Mouse (Mus musculus) forebrain, embryonic 12.5 days (tissue): Measurements from ENCODE around the gene Sall1. TPM values are rescaled to one million over a fixed set of nuclear protein-coding genes. Genes with fewer than 3 reads are reported as not detected.

Experiments
- ATAC-seq: fragments of 200-750 bp; cut with Nextera tagmentation; 2 replicates; pipeline ENCODE4 v1.8.0; 2017; ENCODE audit warnings: moderate TSS enrichment; ENCODE audit not compliant: low FRiP score
- H3K27ac ChIP-seq: fragments of 300-500 bp; sonication (generic); 2 replicates; pipeline ENCODE4 v1.5.1; 2016; ENCODE audit warnings: mild to moderate bottlenecking
- H3K27me3 ChIP-seq: fragments of 300-500 bp; sonication (generic); 2 replicates; pipeline ENCODE4 v1.6.1; 2016; ENCODE audit warnings: mild to moderate bottlenecking
- H3K36me3 ChIP-seq: fragments of 300-500 bp; sonication (generic); replicated peaks from 2 replicates; pipeline ENCODE4 v1.6.1; 2016; ENCODE audit warnings: mild to moderate bottlenecking
- H3K4me1 ChIP-seq: fragments of 300-500 bp; sonication (generic); 2 replicates; pipeline ENCODE4 v1.6.1; 2016
- H3K4me2 ChIP-seq: fragments of 300-500 bp; sonication (generic); 2 replicates; pipeline ENCODE4 v1.6.1; 2016; ENCODE audit warnings: mild to moderate bottlenecking, moderate library complexity
- H3K4me3 ChIP-seq: fragments of 300-500 bp; sonication (generic); replicated peaks from 2 replicates; pipeline ENCODE4 v1.5.1; 2016; ENCODE audit warnings: mild to moderate bottlenecking
- H3K9ac ChIP-seq: fragments of 300-500 bp; sonication (generic); 2 replicates; pipeline ENCODE4 v1.6.1; 2016; ENCODE audit warnings: mild to moderate bottlenecking
- H3K9me3 ChIP-seq: fragments of 300-500 bp; sonication (generic); 2 replicates; pipeline ENCODE4 v1.6.1; 2016
- WGBS: fragments of 180-500 bp; shearing (Covaris S2); methylation state at CpG from one replicate; pipeline ENCODE4 v1.1.7; 2016; 5-methylcytosine and 5-hydroxymethylcytosine counted together
- polyA plus RNA-seq: library from polyadenylated mRNA; unstranded; fragments of >200 nt; fragmentation: Nextera tagmentation; extraction: Ambion mirVana; gene quantifications from 2 replicates; pipeline ENCODE4 v1.2.1, GENCODE M21; 2016

The Sall1 gene
- polyA plus RNA-seq, 1 experiment from 2014 or later, result 26.6 TPM

DNA sequence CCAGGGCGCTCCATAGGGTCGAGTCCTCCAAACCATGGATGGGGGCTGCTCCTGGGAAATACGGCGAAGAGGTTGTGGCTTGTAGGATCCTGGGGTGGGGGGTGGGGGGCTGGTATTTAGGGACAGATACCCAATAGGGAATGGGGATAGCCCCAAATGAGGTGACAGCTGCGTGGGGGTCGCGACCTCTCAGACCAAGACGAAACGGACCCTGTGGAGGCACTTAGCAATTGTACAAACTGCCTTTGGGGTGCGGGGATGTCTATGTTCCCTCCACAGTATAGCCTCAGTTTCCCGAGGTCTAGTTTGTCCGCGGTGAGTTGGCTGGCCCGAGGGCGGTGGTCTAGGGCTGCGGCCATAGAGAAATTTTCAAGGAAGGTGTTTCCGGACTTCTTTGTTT lies 1.8 kb upstream of the Sall1 start:
- H3K27me3 ChIP-seq, result peaks cover 51% of the 10 kb centered on the region
- H3K27ac ChIP-seq, result peak overlapping the region; percentile 94
- peak overlapping the region; percentile 78 for H3K4me2 ChIP-seq
- under 1% methylated on average over 17 of the region's 17 CpGs for WGBS
- peak overlapping the region; percentile 97 for H3K9ac ChIP-seq
- no peaks in the 10 kb centered on the region for H3K9me3 ChIP-seq
- peak overlapping the region; percentile 58 for H3K4me3 ChIP-seq
- ATAC-seq, result no peak
- peaks cover 50% of the 10 kb centered on the region for H3K4me1 ChIP-seq
- H3K36me3 ChIP-seq, result no peaks in the 10 kb centered on the region

DNA sequence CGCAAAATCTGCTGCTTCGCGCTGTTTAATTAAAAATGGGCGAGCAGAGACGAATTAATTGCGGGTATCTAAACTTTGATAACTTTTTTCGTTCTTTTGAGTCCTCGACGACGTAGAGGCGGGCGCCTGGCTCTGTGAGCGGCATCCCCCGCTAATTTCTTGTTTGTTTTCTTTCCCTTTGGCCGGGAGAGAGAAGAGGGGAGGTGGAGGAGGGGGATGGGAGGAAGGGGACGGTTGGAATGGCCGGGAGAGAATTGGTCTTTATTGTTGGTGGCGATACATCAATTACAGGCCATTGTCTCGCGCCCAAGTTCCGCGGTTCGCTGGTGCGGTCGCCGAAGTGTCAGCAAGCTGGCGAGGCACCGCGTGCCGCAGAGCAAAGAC lies 1.2 kb upstream of the Sall1 start:
- under 1% methylated on average over 30 of the region's 30 CpGs for WGBS
- no peaks in the 10 kb centered on the region for H3K36me3 ChIP-seq
- peaks cover 53% of the 10 kb centered on the region for H3K4me1 ChIP-seq
- peak overlapping the region; percentile 94 for H3K27ac ChIP-seq
- H3K27me3 ChIP-seq, result peaks cover 51% of the 10 kb centered on the region
- H3K4me2 ChIP-seq, result peak overlapping the region; percentile 78
- H3K9me3 ChIP-seq, result no peaks in the 10 kb centered on the region
- peak overlapping the region; percentile 97 for H3K9ac ChIP-seq
- no peak for ATAC-seq
- peak overlapping the region; percentile 58 for H3K4me3 ChIP-seq

DNA sequence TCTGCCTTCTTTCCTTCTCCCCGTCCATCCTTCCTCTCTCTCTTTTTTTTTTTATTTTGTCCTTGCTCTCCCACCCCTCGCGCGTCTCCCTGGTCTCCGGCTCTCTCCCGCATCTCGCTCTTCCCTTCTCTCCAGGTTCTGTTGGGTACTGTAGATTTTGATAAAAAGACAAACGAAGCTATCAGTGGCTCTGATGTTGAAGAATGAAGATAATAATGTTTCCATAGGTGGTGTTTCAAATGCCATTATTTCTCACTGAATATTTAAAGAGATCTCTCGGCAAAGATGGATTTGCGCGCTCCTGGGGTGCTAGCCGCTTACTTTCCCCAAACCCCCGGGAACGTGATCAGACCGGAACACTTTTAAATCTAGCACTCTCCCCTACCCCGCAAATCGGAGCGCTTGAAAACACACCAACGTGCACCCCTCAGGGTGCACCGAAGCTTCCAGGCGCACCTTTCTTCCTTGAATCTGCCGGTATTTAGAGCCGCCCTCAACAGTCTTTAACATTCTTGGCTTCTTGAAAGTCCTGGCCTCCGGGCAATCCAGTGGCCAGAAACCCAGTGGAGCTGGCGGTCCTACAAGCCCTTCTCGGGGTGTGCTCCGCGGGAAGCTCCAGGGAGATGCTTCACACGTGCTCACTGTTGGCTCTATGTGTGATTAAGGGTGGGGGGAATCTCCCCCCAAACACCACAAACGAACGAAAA lies 702 bp upstream of the Sall1 start:
- H3K4me3 ChIP-seq, result peak overlapping the region; percentile 58
- peak overlapping the region; percentile 97 for H3K9ac ChIP-seq
- H3K4me2 ChIP-seq, result peak overlapping the region; percentile 78
- H3K4me1 ChIP-seq, result peaks cover 53% of the 10 kb centered on the region
- H3K36me3 ChIP-seq, result no peaks in the 10 kb centered on the region
- H3K9me3 ChIP-seq, result no peaks in the 10 kb centered on the region
- under 1% methylated on average over 31 of the region's 31 CpGs for WGBS
- H3K27ac ChIP-seq, result peak overlapping the region; percentile 94
- ATAC-seq, result no peak
- H3K27me3 ChIP-seq, result peaks cover 51% of the 10 kb centered on the region

DNA sequence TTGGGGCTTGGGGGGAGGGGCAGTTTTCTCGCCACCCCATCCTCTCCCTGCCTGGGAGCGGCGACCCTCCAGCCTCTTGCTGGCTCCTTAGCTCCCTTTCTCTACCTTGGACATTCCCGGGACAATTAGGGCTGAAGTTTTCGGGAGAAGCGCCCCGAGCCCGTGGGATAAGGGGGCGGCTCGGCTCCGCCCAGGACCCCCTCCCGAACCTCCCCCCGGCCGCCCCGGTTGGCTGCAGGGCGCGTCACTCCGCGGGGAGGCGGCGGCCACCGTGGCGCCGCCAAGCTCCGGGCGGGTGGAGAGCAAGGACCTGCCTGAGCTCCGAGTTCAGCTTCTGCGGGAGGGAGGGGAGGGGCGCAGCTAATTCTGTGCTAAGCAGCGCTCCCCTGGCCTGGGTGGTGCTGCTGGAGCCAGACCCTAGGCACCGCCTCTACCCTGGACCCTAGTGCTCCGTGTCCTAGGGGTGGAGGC lies 556 bp downstream of the Sall1 start:
- ATAC-seq, result peak; percentile 80
- Histone ChIP-seq H3K9ac (peak overlapping the region; percentile 97), H3K9me3 (no peaks in the 10 kb centered on the region), H3K36me3 (no peaks in the 10 kb centered on the region), H3K4me3 (peak overlapping the region; percentile 58), H3K27ac (peak overlapping the region; percentile 94), H3K4me2 (peak overlapping the region; percentile 78), H3K4me1 (peaks cover 57% of the 10 kb centered on the region), H3K27me3 (peaks cover 41% of the 10 kb centered on the region)
- WGBS, result 1% methylated on average over 32 of the region's 32 CpGs

DNA sequence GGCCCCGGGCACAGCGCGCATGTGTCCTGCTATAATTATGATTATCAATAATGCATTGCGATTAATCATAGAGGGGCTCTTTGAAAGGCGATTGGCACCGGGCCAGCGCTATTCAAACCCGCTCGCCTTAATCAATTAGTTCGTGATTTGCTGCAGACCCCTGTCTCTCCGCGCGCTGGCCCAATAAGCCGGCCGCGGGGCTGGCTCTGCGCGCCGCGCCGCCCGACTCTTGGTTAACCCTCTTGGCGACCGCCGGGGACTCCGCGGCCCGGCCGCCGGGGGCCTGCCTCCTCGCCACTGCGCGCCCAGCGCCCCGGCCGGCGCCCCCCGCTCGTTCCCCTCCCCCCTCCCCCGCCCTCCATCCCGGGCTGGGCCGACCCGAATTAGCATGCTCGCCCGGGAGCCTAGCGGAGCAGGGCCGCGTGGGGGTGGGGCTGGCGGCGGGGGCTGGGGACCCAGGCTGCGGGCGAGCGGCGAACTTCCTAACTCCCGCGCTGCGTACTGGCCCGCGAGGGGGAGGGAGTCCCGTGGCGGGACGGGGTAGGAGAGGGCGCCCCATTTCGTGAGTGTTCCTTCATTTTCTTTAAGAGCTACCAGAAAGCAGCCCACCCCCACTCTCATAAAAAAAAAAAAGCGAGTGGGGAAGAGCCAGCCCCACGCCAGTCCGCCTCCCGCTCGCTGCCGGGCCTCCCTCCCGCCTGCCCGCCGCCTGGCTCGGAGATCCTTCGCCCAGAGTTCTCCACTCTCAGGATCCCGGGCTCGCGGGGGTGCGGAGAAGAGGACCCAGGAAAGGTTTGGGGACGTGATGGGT lies 1.2 kb downstream of the Sall1 start:
- 1% methylated on average over 61 of the region's 80 CpGs for WGBS
- no peaks in the 10 kb centered on the region for H3K36me3 ChIP-seq
- peak overlapping the region; percentile 94 for H3K27ac ChIP-seq
- no peaks in the 10 kb centered on the region for H3K9me3 ChIP-seq
- peak; percentile 82 for ATAC-seq
- H3K9ac ChIP-seq, result peak overlapping the region; percentile 97
- peak overlapping the region; percentile 78 for H3K4me2 ChIP-seq
- H3K27me3 ChIP-seq, result peaks cover 35% of the 10 kb centered on the region
- H3K4me3 ChIP-seq, result peak overlapping the region; percentile 58
- H3K4me1 ChIP-seq, result peaks cover 63% of the 10 kb centered on the region

DNA sequence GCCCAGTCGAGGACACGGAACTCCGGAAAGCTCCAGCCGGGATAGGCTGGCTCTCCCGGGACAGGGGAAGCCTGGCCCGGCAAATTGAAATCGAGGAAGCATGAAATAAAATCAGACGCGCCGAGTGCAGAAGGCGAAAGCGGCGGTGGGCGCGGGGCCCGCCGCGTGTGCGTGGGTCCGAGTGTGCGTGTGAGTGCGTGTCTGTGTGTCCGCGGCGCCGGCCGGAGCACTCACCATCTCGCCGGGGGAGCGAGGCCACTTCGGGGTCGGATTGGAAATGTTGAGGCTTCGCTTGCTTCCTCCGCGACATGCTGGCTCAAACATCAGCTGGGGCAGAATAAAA lies 1.9 kb downstream of the Sall1 start:
- Histone ChIP-seq H3K27ac (peak overlapping the region; percentile 94), H3K4me2 (peak overlapping the region; percentile 78), H3K4me3 (peak overlapping the region; percentile 58), H3K36me3 (no peaks in the 10 kb centered on the region), H3K4me1 (peaks cover 64% of the 10 kb centered on the region), H3K9me3 (no peaks in the 10 kb centered on the region), H3K27me3 (peaks cover 28% of the 10 kb centered on the region; the same call in 1 of the 2 replicates), H3K9ac (peak overlapping the region; percentile 97)
- WGBS, result under 1% methylated on average over 35 of the region's 35 CpGs
- ATAC-seq, result no peak

DNA sequence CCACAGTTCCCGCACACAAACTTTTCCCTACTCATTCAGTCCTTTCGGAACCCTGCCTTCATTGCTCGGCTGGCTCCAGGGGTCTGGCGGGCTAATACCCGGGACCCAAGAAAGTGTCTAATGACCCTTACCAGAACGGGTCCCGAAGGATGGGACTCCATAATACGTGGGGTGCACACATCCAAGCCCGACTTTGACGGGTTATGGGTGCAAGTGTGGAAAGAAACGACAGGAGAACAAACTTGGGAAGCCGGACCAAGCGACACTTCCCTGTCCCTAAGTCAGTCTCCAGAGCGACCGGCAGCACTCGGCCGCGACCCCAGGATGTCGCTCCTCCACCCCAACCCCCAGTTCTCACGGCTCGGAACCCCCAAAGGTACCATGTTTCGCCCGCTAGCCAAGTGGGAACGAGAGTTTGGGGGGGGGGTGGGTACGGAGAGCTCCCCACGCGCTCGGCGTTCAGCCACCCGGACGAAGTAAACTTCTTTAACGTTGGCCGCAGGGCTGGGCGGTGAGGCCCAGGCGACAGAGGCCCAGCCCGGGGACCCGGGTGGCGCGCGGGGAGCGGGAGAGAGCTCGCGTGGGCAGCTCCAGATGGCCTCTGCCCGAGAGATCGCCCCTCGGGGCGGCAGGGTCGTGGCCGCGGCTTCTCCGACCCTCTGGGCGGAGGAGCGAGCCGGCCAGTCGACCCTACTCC lies 2.4 kb downstream of the Sall1 start:
- peak overlapping the region; percentile 97 for H3K9ac ChIP-seq
- H3K36me3 ChIP-seq, result no peaks in the 10 kb centered on the region
- no peaks in the 10 kb centered on the region for H3K9me3 ChIP-seq
- peaks cover 23% of the 10 kb centered on the region; the same call in 1 of the 2 replicates for H3K27me3 ChIP-seq
- WGBS, result under 1% methylated on average over 55 of the region's 55 CpGs
- peak overlapping the region; percentile 58 for H3K4me3 ChIP-seq
- peak overlapping the region; percentile 94 for H3K27ac ChIP-seq
- peaks cover 64% of the 10 kb centered on the region for H3K4me1 ChIP-seq
- ATAC-seq, result no peak
- peak overlapping the region; percentile 78 for H3K4me2 ChIP-seq

DNA sequence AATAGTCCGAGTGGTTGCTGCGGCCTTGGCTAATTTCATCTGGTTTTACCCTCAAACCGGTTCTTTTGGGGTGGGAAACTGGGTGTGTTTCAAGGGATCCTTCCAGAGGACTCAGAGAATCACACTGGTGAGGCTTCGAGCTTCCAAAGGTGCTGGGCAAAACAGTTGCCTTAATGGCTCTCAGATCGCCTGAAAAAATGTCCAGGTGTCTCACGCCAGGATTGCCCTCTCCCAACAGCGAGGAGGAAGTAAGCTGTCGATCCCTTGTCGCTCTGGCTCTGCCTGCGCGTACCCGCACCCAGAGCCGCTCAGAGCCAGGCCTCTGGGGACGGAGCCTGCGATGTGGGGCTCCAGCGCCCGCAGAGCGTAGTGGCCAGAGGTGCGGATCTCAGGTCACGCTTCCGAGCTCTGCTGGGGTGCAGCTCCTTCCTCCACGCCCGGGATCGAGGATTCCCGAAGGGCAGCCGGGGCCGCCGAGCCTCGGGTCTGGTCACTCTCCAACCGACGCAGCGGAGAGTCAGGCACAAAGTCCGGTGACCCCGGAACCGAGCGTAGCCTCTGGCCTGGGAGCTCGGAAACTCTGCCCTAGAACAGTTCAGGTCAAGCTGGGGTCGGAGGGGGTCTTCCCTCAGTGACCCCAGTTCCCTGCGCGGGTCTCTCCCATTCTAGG lies 3.1 kb downstream of the Sall1 start:
- WGBS, result under 1% methylated on average over 40 of the region's 40 CpGs
- Histone ChIP-seq H3K27me3 (peaks cover 16% of the 10 kb centered on the region; the same call in 1 of the 2 replicates), H3K4me1 (peaks cover 63% of the 10 kb centered on the region), H3K4me2 (peak overlapping the region; percentile 78), H3K27ac (peak overlapping the region; percentile 94), H3K9me3 (no peaks in the 10 kb centered on the region), H3K4me3 (peak overlapping the region; percentile 58), H3K9ac (peak overlapping the region; percentile 97), H3K36me3 (no peaks in the 10 kb centered on the region)
- ATAC-seq, result no peak

DNA sequence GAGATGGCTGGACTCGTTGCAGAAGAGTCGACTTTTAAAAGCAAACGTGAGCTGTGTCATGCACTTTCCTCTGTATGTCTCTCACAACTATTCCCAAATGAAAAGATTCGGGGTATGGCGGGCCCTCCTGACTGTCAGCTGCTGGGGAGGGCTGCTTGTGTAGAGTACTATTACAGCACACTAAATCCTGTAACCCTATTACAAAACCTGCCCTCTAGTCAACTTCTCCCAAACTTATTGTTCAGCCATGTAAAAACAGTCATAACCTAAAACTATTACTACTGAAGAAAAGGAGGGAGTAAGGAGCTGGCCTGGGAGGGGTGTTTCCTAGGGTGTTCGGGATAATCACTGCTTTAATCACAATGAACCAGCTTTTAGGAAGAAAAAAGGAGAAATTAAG lies 4.1 kb downstream of the Sall1 start:
- 0 out of 2 replicates have a peak, but pooled peaks cover 7% of the 10 kb centered on the region for H3K27me3 ChIP-seq
- no peaks in the 10 kb centered on the region for H3K36me3 ChIP-seq
- peak overlapping the region; percentile 78 for H3K4me2 ChIP-seq
- H3K9me3 ChIP-seq, result no peaks in the 10 kb centered on the region
- peaks cover 62% of the 10 kb centered on the region for H3K4me1 ChIP-seq
- peak overlapping the region; percentile 58 for H3K4me3 ChIP-seq
- no peak for ATAC-seq
- peak overlapping the region; percentile 97 for H3K9ac ChIP-seq
- H3K27ac ChIP-seq, result peak overlapping the region; percentile 63
- 5% methylated on average over 6 of the region's 6 CpGs for WGBS

DNA sequence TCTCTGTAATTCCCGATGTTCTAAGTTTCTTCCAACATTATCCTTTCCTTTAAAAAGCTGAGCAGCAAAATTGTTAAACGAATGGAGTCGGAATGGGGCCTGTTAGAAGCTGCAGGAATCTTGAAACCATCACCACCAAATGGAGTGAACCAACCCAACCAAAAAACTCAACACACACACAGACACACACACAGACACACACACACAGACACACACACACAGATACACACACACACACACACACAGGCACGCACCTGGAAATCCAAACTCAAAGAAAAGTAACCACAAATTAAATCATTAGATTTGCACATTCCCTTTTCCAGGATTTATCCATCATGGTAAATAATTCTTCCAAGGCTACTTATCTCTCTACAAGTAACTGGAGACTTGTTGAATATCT lies 5.0 kb downstream of the Sall1 start:
- Histone ChIP-seq H3K27me3 (0 out of 2 replicates have a peak, but pooled peaks cover 2% of the 10 kb centered on the region), H3K4me2 (peak overlapping the region; percentile 78), H3K9me3 (no peaks in the 10 kb centered on the region), H3K36me3 (no peaks in the 10 kb centered on the region), H3K27ac (0 out of 2 replicates have a peak overlapping the region, but pooled peaks have one; percentile 42), H3K4me1 (peaks cover 63% of the 10 kb centered on the region), H3K4me3 (peak overlapping the region; percentile 58), H3K9ac (peak overlapping the region; percentile 97)
- 25% methylated on average over 4 of the region's 4 CpGs for WGBS
- no peak for ATAC-seq

DNA sequence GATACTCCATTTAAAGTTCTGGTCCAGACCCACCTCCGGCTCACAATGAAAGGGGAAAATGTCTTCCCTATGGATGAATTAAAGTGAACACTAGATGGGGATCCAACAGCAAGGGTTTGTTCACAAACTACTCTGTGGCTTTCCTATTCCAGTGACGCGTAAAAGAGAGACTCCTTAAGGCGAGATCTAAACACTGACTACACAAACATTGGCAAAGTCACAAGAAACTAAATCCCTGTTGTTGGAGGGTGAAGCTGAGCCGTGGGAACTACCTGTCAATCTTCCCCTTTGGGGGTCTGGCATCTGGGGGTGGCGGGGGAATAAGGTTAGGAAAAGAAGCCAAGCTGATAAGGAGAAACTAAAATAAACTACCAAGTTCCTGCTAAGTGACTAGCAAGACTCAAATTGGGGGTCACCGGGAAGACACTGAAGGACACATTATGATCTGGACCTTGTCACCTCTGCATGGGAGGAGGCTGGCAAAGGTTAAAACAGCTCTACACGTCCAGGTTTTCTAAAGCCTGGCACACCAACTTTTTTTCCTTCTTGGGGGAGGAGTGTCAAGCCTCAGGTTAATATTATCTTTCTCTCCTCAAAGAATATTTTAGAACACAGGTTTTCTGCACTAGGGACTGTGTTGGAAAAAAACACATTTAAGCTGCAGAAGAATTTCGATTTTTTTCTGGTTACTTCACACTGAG lies 6.3 kb downstream of the Sall1 start:
- Histone ChIP-seq H3K4me2 (peak overlapping the region; percentile 78), H3K36me3 (peaks cover 7% of the 10 kb centered on the region), H3K9me3 (no peaks in the 10 kb centered on the region), H3K9ac (peak overlapping the region; percentile 61), H3K27ac (peak overlapping the region; percentile 68), H3K27me3 (no peaks in the 10 kb centered on the region), H3K4me3 (peak overlapping the region; percentile 58), H3K4me1 (peaks cover 60% of the 10 kb centered on the region)
- ATAC-seq, result no peak
- 3% methylated on average over 9 of the region's 9 CpGs for WGBS
